Mouse (Mus musculus) left cerebral cortex, postnatal 14 days (tissue): ENCODE data around the gene Nanos2. TPM values are rescaled to one million over a fixed set of nuclear protein-coding genes. Genes with fewer than 3 reads are reported as not detected.

Source experiments
- DNase-seq, 2 experiments: peaks; one replicate each; pipeline ENCODE4 v3.0.0; 2021 to 2022; ENCODE audit warnings: low spot score in 2 of 2, mixed read lengths in 1 of 2
- intact Hi-C: fragments of 180-260 bp; cut with DNase I; formaldehyde crosslinking; loops from one replicate; pipeline ENCODE4 v1.15.1; 2025
- long read RNA-seq, 2 experiments: library from polyadenylated mRNA; stranded (forward); transcript quantifications; one replicate each; pipeline ENCODE4 v2.0.0; 2021
- total RNA-seq, 2 experiments: library from RNA; stranded (reverse); gene quantifications; 2 replicates each; pipeline ENCODE4 v1.2.3; 2021

The Nanos2 gene
- total RNA-seq = under 1 TPM; 0.42 to 0.75 TPM
- long read RNA-seq, experiment 1 = 0 reads
- long read RNA-seq, experiment 2 = 0 reads

DNA sequence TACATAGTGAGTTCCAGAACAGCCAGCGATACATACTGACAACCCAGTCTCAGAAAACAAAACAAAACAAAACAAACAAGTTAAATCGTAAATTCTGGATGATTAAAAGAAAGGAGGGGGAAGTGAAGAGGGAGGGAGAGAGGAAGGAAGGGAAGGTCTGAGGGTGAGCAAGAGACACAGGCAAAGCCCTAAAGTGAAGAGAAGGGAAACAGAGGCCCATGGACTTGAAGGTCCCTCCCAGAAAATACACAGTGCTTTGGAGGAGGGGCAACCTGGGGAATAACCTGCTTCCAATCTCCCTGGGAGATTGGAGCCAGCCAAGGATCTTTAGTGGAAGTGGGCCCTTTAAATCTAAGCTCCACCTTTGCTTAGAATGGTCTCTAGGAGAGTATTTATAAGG is at the start of gene Nanos2:
Gene Nanos2, plus strand, starts transcription at position 301 of the 400 bp plus-strand sequence.
- intact Hi-C loops = no loop called here

DNA sequence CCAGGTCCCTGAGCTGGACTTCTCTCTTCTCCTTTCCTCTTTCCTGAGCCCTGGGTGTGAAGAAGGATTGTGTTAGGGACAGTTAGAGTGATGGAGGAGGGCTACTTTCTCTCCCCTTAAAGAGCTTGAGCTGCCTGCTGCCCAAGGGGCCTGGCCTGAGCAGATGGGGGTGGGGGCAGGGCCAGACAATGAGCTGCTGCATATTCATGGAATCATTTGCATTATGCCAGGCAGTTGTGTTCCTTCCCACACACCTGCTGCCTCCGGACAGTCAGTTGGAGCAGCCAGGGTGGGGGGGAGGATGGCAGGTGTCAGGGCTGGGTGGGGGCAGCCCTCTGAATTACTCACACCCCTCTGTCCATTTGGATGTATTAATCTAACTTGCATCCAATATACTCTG is 44.8 kb upstream of the Nanos2 start:
- DNase-seq = peak; percentile 50 to 66

More for the DNA sequence above, at the start of gene Nanos2:
- no peak for DNase-seq

DNA sequence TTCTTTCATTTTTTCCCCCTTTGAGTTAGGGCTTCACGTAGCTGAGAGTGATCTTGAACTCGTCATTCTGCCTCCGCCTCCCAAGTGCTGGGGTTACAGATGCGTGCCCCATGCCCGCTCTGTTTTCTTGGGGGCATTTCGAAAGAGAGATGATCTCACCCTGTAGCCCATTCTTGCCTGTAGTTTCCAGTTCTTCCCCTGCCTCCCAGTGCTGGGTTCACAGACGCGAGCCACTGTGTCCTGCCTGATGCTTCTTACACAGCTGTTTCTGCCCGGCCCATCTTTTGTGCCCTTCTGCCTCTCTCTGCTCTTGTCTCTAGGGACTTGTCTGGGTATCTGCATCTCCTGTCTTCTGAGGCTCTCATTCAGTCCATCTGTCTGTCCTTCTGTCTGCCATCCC is 44.4 kb upstream of the Nanos2 start:
- intact Hi-C loops = no loop called here
- DNase-seq = no peak

More for the DNA sequence above, 44.8 kb upstream of the Nanos2 start:
- intact Hi-C loops = no loop called here

DNA sequence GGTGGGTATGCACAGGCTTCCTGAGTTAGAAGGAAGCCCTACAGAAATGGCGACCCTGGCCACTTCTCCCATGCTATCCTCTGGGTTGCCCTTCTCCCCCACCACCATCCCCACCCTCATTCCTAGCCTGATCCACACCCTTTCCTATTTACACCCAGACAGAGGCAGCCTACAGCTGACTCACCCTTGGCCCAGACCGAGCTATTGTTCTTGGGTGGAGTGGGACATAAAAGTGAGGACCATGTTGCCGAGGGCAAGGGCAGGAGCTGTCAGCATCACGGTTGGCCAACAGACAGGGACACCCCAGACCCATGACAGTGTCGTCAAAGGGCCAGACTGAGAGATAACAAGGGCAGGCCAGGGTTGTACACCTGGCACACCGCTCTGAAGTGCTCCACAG is 39.0 kb upstream of the Nanos2 start:
- intact Hi-C loops = no loop called here
- DNase-seq = no peak

DNA sequence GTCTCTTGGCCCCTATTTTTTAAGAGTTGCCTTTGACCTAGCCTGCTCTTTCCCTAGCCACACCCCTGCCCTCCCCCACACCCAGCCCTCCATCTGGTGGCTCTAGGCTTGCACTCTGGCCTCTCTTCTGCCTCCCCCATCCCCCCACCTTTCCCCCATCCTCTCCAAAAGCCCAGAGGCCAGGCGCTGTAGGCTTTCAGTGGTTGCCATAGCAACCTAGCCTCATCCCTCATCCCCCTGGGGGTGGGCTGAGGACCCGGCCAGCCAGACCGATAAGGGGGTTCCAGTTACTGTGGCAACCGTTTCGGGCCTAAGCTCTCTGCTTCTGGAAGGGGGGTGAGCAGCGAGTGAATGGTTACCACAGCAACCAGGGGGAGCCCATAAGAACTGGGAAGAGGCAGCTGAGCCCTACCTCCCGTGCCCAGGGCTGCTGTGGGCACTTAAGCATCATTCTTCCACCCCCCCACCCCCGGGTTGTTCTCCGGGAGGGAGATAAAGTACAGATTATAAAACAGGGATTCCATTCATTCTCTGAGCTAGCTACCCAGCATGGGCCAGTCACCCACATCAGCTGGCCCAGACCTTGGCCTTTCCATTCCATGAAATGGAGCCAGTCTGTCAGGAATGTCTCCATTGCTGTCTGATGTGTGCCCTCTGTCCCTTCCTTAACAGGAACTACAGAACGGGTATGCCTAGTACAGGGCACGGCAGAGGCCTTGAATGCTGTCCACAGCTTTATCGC is 37.2 kb upstream of the Nanos2 start:
- intact Hi-C loops = no loop called here
- peak; percentile 61 to 82 for DNase-seq

DNA sequence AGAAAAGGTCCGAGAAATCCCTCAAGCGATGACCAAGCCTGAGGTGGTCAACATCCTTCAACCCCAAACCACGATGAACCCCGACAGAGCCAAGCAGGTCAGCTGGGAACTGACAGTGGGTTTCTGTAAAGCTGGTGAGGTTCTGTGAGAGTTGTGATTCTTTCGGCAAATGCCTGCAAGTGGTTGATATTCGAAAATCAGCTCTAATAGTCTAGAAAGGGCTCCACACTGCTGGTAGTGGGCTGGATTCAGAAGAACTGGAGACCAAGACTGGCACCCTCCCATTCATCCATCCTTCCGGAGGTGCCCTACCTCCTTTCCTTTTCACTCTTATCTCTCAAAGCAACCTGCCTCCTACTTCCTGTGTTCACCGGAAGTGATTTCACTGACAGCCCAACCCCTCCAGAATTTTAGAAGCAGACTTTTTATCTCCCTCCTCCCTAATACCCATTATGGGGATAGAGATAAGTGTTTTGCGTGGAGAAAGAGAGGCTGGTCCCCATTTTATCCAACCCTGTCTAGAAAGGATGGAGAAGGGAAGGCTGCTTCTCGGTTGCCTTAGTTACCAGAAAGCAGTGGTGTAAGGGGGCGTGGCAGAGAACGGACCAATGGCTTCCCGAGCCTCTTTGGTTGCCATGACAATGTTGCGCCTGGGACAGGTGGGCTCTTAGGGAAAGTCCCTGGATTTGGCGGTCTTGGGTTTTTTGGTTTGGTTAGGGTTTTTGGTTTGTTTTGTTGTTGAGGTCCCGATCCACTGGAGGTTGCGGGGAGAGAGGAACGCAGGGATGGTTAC is 36.5 kb upstream of the Nanos2 start:
- peak in 1 of 2 experiments; percentile 65 for DNase-seq
- intact Hi-C loops = no loop called here

DNA sequence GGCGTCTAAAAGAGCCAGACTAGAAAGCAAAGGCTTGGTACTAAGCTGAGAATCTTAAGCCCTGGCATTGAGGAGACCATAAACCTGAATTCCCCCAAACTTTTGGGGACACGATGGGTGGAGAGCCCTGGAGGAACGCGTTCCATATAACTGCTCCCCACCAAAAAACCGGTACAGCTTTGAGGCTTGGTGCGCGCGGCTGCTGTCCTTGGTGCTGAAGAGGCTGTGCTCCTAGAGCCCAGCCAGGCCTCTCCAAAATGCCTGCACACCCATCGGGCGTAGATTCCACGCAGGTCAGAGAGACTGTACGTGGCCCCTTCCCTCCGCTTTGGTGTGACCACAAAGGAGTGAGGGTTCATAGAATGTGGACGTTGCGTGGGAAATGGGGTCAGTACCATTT is 35.8 kb upstream of the Nanos2 start:
- no peak for DNase-seq
- intact Hi-C loops = no loop called here

DNA sequence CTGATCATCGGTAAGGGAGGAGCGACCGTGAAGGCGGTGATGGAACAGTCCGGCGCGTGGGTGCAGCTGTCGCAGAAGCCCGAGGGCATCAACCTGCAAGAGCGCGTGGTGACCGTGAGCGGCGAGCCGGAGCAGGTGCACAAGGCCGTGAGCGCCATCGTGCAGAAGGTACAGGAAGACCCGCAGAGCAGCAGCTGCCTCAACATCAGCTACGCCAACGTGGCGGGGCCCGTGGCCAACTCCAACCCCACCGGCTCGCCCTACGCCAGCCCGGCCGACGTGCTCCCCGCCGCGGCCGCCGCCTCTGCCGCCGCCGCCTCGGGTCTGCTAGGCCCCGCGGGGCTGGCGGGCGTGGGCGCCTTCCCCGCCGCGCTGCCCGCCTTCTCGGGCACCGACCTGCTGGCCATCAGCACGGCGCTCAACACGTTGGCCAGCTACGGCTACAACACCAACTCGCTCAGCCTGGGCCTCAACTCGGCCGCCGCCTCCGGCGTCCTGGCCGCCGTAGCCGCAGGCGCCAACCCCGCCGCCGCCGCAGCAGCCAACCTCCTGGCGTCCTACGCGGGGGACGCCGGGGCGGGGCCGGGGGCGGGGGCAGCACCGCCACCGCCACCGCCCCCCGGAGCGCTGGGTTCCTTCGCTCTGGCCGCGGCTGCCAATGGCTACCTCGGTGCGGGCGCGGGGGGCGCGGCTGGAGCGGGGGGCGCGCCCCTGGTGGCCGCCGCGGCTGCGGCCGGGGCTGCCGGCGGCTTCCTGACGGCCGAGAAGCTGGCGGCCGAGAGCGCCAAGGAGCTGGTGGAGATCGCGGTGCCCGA is 29.4 kb upstream of the Nanos2 start:
- intact Hi-C loops = loop anchor here (5.0 kb wide), 1 partner anchor 60 kb away; no protein-coding TSS in a partner anchor
- peak in 1 of 2 experiments; percentile 64 for DNase-seq

DNA sequence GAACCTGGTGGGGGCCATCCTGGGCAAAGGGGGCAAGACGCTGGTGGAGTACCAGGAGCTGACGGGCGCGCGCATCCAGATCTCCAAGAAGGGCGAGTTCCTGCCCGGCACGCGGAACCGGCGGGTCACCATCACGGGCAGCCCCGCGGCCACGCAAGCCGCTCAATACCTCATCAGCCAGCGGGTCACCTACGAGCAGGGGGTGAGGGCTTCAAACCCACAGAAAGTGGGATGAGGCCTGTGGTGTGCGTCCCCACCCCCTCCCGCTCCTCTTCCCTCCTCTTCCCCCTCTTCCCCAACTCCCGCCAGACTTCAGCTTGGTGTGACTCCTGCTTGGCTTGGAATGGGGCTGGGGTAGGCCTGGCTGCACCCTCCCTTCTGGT is 28.8 kb upstream of the Nanos2 start:
- intact Hi-C loops = loop anchor here (5.0 kb wide), 1 partner anchor 61 kb away; no protein-coding TSS in a partner anchor

DNA sequence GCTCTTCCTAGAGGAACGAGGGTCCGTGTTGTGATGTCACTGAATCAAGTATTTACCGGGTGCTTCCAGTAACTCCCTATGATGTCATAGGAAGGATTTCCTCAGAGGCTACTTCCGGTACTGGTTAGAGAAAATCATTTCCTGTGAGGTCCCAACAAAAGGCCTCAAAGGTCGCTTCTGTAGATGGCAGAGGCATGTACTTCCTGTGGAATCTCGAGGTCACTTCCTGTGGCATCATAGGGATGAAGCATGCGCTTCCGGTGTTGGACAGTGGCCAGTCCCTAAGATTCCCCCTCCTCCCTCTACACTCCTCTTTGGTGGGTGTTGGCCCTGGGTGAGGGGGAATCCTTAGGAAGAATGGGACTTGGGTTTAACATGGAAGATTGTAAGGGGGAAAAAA is 27.8 kb upstream of the Nanos2 start:
- no peak for DNase-seq
- intact Hi-C loops = loop anchor here (5.0 kb wide), 1 partner anchor 62 kb away; no protein-coding TSS in a partner anchor

More for the DNA sequence above, 28.8 kb upstream of the Nanos2 start:
- DNase-seq = no peak

DNA sequence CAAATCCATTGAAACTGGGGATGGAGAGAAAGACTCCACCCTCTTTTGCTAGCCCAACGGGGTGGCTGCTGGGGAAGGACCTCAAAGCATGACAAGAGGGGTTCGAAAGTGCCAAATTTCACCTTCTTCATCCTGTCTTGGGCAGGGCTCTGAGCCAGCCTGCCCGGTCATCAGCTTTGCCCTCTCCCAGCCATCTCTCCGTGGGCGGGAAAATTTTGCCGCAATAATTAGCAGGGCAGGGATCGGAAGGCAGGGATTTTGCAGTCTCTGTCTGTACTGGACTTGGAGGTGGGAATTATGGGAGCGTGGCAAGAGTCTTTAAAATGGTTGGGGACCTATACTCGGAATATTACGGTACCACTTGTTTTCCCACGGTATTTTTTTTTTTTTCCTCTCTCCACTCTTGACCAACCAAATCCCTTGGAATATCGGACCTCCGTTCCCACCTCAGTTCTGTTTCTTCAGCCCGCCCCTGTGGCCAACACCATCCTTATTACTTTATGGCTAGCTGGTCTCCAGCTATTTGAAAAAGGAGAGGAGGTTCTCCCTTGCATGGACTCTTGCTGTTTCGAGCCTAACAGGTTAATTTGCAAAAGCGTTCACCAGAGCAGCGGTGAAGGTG is 24.9 kb upstream of the Nanos2 start:
- DNase-seq = no peak
- intact Hi-C loops = no loop called here

DNA sequence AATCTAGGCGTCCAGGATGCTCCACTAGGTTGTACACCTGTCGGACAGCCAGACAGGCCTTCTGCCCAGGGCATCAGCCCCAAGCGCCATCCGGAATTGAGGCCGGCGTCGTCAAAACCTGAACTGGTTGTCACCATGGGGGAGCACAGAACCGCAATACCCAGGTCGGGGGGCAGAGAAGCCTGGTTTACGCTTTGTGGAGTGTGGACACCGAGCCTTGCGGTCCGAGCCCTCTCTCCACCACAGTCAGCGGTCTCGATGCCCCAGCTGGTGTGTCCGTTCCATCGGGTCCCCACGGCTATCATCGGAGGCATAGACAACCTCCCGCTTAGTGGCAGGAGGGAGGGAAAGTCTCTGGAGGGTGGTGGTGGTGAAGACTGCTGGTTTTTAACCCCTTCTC is 24.4 kb upstream of the Nanos2 start:
- intact Hi-C loops = no loop called here
- no peak for DNase-seq

DNA sequence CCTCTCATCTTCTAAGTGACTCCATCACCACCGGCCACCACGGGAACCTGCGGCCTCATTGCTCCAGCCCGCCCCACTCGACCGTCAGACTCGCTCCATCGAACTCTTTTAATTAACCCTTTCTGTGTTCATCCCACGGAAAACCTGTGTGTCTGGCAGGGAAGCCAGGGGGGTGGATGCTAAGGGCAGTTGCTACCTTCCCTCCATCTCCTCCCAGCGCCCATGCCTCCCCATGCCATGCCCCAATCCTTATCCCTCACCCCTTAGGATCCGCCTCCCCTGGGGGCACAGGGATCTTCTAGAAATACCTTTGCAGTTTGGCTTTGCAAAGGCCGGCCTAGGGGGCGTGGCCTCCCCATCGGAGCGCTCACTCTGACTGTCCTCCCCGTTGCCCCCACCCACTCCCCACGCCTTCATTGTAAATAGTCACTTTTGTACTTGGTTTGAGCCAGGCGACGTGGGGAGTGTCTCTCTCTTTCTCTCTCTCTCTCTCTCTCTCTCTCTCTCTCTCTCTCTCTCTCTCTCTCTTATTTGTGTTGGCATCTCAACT is 23.8 kb upstream of the Nanos2 start:
- intact Hi-C loops = no loop called here
- no peak for DNase-seq

DNA sequence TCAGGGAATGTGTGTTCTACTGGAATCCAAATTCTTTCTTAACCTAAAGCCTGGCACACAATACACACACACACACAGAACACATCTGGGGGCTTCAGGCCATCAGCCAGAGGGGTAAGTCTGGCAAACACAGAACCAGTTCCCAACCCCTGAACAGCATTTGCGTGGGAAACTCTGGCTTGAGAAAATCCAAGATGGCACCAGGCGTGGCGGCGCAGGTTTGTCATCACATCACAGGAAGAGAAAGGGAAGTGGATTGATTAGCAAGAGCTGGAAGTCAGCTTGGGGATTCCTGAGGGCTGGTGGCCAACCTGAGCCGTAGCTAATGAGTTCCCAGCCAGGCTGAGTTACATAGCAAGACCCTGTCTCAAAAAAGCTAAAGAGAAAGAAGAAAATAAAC is 21.9 kb upstream of the Nanos2 start:
- intact Hi-C loops = no loop called here
- no peak for DNase-seq

DNA sequence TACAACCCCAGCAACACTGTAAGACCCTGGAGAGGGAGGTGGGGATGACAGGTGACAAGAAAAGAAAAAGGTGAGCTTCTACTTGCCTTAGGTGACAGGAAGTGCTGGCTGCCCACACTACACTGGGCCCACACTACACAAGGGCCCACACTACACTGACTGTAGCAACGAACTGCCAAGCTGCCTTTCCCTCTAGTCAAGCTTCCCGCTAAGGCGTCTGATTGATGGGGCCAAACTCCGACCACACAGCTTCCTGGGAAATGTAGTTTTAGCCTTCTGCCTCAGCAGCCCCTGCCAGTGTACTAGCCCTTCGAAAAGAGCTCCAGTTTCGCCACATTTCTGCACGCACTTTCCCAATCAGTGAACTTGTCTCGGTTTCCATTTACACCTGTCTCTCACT is 19.6 kb upstream of the Nanos2 start:
- intact Hi-C loops = no loop called here
- DNase-seq = no peak

DNA sequence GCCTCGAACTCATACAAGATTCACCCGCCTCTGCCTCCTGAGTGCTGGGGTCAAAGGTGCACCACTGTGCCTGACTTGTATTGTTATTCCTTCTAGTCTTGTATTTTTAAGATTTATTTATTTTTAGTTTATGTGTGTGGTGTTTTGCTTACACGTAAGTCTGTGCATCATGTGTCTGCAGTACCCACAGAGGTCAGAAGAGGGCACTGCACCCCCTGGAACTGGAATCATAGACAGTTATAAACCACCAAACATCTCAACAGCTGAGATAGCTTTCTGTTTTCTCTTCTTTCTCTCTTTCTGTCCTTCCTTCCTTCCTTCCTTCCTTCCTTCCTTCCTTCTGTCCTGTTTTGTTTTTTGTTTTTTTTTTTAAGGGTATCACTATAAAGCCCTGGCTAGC is 16.2 kb upstream of the Nanos2 start:
- intact Hi-C loops = no loop called here
- DNase-seq = no peak

DNA sequence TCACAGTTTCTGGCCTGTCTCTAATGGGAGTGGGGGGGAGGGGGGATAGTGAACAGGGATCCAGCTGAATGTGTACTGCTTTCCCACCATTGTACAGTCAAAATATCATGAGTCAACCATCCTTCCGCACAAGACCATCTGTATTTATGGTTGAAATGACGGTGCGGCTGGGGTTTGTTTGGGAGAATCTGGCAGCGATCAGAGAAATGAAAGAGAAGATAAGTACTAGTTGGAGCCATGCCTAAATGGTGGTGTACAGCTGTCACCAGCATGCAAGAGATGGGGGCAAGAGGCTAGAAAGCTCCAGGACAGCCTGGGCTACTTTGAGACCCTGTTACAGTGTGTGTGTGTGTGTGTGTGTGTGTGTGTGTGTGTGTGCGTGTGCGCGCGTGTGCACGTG is 8.8 kb upstream of the Nanos2 start:
- intact Hi-C loops = no loop called here
- peak in 1 of 2 experiments; percentile 76 for DNase-seq

DNA sequence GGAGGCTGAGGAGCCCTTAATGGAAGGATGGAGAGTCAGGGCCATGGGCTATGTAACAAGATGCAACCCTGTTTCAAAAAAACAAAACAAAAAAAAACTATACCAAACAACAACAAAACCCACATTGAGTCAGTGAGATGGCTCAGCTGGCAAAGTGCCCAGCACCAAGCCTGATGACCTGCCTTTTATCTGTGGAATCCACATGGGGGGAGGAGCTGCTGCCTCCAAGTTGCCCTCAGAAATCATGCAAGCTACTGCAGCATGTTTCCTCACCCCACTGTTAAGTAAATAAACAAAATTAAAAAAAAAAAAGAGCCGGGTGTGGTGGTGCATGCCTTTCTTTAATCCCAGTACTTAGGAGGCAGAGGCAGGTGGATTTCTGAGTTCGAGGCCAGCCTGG is 697 bp upstream of the Nanos2 start:
- intact Hi-C loops = no loop called here
- DNase-seq = no peak

DNA sequence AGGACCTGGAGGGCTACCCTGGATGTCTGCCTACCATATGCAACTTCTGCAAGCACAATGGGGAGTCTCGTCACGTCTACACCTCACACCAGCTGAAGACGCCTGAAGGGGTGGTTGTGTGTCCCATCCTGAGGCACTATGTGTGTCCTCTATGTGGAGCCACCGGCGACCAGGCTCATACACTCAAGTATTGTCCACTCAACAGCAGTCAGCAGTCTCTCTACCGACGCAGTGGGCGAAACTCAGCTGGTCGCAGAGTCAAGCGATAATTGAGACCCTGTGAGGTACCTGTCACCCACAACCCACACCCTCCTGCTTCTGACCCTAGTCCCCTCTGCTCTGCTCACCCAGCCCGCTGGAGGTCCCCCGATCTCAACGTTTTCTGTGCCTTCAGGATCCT is 547 bp downstream of the Nanos2 start:
- intact Hi-C loops = no loop called here

More for the DNA sequence above, 547 bp downstream of the Nanos2 start:
- DNase-seq = no peak
